Mouse (Mus musculus): ENCODE measurements at regions not wholly inside any gene's neighbourhood (a gene's known extent, or its start where the extent isn't known, plus 50 kb on each side); places are given as distances from the start of the nearest gene placed in this dataset.

DNA sequence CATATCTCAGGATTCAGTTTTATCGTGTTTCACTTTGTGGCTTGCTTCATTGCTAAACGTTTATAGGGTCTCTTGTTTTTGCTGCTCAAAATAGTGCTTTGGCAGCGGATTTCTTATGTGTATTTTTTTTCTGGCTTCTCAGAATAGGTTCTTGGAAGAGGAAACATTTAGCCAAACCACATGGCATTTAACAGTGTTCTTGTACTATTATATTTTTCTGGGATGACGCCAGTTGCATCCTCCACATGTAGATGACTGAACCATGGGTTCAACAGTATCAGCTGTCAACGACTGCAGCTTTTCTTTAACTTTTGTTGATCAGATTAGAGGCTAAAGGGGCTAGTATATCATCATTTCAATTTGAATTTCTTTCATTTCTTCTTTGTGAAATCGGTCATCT lies 472.3 kb upstream of the Btbd3 start:
- Histone ChIP-seq H3K9ac (no peak overlapping the region), H3K9me3 (no peaks in the 10 kb centered on the region), H3K4me1 (no peaks in the 10 kb centered on the region), H3K36me3 (replicated peaks) (no peaks in the 10 kb centered on the region), H3K27me3 (no peaks in the 10 kb centered on the region), H3K4me2 (no peak overlapping the region), H3K4me3 (replicated peaks) (no peak overlapping the region), H3K27ac (no peak overlapping the region)
- whole genome bisulfite sequencing: 88% methylated on average over 6 of the region's 6 CpGs
- ATAC-seq (ENCODE audit: low FRiP score): no peak

DNA sequence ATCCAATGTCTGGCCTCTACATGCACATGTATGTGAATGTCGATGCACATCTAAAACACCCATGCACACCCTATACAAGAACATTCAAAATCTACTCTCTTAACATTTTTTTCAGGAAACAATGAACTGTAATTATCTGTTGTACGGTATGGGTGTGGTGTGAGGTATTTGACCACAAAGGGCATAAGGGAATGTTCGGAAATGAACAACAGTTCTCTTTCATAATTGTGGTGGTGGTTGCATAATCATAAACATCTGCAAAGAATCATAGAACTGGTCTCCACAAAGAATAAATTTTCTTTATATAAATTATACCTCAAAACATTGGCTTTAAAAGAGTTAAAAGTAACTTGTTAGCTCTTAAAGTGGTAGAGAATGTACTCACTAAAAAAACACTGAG lies 478.9 kb upstream of the Btbd3 start:
- Histone ChIP-seq H3K4me3 (replicated peaks) (no peak overlapping the region), H3K4me1 (no peaks in the 10 kb centered on the region), H3K36me3 (replicated peaks) (no peaks in the 10 kb centered on the region), H3K27ac (no peak overlapping the region), H3K9ac (no peak overlapping the region), H3K4me2 (no peak overlapping the region), H3K27me3 (no peaks in the 10 kb centered on the region), H3K9me3 (no peaks in the 10 kb centered on the region)
- whole genome bisulfite sequencing: 86% methylated on average over 3 of the region's 3 CpGs
- ATAC-seq (ENCODE audit: low FRiP score): no peak

DNA sequence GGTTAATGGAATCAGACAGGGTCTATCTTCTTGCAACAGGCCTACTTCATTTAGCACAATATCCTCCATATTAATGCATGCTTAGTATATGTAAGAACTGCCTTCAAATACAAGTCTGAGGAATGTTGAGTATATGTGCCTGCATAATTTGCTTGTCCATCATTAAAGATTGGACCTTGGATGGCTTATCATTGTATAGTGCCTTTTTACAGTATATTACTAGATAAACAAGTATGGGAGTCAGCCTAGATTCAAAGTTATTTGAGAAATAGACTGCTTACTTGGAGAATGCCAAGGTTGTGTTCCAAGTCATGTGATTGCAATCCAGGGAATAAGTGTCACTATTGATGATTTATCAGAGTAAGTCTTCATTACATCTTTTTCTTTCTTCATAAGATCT lies 491.6 kb upstream of the Btbd3 start:
- no peaks in the 10 kb centered on the region for H3K36me3 ChIP-seq (replicated peaks)
- ATAC-seq (ENCODE audit: low FRiP score): no peak

DNA sequence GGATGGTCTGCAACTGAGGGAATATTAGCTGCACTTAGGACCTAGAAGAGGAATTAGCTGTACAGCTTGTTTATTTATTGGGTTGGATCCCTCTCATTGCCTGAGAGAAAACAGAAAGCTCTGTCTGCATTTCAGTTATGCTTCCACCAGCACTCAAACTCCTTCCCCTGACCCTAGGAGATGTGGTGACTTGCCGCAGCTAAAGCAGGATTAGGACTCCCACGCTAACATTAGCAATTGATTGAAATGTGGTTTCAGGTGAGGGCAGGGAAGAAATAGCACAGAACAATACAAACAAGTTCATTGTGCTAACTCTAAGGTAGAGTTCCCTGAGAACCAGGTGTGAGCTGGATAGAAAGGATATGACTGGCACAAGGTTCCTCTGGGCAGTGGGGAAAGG lies 496.9 kb upstream of the Btbd3 start:
- no peaks in the 10 kb centered on the region for H3K36me3 ChIP-seq (replicated peaks)
- H3K4me1 ChIP-seq: peaks cover 16% of the 10 kb centered on the region
- WGBS: 82% methylated on average over 2 of the region's 2 CpGs
- H3K9me3 ChIP-seq: no peaks in the 10 kb centered on the region
- H3K4me3 ChIP-seq (replicated peaks): no peak overlapping the region
- no peak overlapping the region for H3K27ac ChIP-seq
- no peak overlapping the region for H3K9ac ChIP-seq
- no peak for ATAC-seq (ENCODE audit: low FRiP score)
- H3K4me2 ChIP-seq: no peak overlapping the region
- peaks cover 3% of the 10 kb centered on the region; the same call in 1 of the 2 replicates for H3K27me3 ChIP-seq

More for the DNA sequence above, 491.6 kb upstream of the Btbd3 start:
- Histone ChIP-seq H3K4me3 (replicated peaks) (no peak overlapping the region), H3K9me3 (no peaks in the 10 kb centered on the region), H3K9ac (no peak overlapping the region), H3K27me3 (no peaks in the 10 kb centered on the region), H3K27ac (no peak overlapping the region), H3K4me2 (no peak overlapping the region), H3K4me1 (no peaks in the 10 kb centered on the region)

DNA sequence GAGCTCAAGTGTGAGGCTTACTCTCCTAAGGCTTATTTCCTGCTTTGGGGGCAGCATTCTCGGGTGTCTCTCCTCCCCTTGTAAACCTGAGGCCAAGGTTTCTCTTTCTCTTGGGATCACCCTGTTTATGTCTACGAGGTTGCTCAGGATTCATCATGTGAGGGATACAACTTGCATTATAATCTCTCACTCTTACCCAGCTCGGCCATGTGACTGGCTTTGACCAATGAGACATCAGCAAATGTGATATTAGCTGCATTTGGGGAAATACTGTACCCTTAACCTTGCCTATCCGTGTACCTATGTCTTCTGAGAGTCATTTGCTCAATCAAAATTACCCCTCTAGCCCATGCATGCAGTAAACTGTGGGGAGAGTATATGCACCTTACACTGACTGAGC lies 498.0 kb upstream of the Btbd3 start:
- Histone ChIP-seq H3K4me2 (no peak overlapping the region), H3K27ac (no peak overlapping the region), H3K4me3 (replicated peaks) (no peak overlapping the region), H3K27me3 (peaks cover 3% of the 10 kb centered on the region; the same call in 1 of the 2 replicates), H3K36me3 (replicated peaks) (no peaks in the 10 kb centered on the region), H3K9ac (no peak overlapping the region), H3K4me1 (peaks cover 16% of the 10 kb centered on the region), H3K9me3 (no peaks in the 10 kb centered on the region)
- ATAC-seq (ENCODE audit: low FRiP score): no peak
- WGBS: 77% methylated on average over 4 of the region's 4 CpGs

DNA sequence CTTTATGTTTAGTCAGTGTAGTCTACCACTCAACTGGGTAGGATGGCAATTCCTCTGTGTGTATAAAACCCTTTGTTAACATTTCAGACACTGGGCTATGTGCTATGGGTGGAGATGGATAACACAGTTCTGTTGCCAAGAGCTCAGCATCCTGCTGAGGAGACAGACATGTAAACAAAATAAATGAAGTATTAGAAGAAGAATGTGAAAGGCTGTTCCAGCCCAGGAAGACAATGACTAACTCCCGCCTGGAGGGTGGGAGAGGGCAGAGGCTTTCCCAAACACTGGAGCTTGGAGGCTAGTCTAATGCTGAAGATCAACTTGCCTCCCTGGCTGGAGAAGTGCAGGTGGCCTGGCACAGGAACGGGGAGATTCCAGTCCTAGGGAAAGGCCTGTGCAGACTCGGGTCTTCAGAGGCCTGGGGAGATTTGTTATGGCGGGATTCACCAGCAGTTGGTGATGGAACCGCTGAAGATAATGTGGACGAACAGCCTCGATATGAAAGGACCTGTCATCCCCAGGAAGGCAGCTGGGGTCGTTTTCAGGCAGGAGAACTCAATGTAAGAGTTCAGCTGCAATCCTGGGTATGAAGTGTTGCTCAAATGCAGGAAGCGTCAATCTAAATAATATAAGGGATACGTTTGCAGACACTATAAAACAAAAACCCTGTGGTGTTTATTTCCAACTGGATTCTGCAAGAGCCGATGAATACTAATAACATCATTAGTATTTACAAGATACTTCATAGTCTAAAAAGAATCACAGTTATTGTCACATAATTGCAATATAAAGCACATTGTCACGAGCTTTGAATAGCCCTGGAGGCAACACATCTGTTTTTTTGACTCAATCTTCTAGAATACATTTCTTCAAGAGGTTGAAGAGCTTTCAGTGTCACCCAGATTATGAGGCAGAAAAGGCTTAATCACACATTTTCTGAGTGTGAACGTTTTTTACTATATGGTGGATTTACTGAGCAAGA lies 498.8 kb upstream of the Btbd3 start:
- no peak overlapping the region for H3K9ac ChIP-seq
- ATAC-seq (ENCODE audit: low FRiP score): peak; percentile 44; the same call in 1 of the 2 replicates
- no peak overlapping the region for H3K4me2 ChIP-seq
- H3K4me3 ChIP-seq (replicated peaks): no peak overlapping the region
- H3K4me1 ChIP-seq: peaks cover 16% of the 10 kb centered on the region
- peaks cover 3% of the 10 kb centered on the region; the same call in 1 of the 2 replicates for H3K27me3 ChIP-seq
- H3K36me3 ChIP-seq (replicated peaks): no peaks in the 10 kb centered on the region
- H3K27ac ChIP-seq: peak overlapping the region; percentile 25; the same call in 1 of the 2 replicates
- no peaks in the 10 kb centered on the region for H3K9me3 ChIP-seq
- 38% methylated on average over 13 of the region's 13 CpGs for WGBS

DNA sequence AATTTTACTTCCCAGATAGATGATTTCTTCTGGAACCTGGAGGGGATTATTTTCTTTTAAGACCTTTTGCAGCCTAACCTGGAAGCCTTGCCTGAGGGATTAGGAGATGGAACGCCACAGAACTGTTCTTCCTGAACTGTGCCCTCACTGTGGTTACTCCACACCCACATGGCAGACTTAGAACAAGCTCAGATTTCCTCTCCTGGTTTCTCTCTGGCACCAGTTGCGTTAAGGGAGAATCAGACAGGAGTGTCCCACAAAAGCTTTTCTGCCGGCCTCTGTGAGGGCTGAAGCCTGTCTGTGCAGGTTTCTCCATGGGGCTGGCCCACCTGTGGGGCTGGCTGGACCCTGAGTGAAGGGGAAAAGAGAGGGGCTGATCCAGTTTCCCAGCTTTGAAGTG lies 500.1 kb upstream of the Btbd3 start:
- no peak overlapping the region for H3K27ac ChIP-seq
- H3K9ac ChIP-seq: no peak overlapping the region
- no peak overlapping the region for H3K4me2 ChIP-seq
- no peaks in the 10 kb centered on the region for H3K36me3 ChIP-seq (replicated peaks)
- H3K9me3 ChIP-seq: no peaks in the 10 kb centered on the region
- peaks cover 3% of the 10 kb centered on the region; the same call in 1 of the 2 replicates for H3K27me3 ChIP-seq
- H3K4me3 ChIP-seq (replicated peaks): no peak overlapping the region
- 15% methylated on average over 3 of the region's 3 CpGs for WGBS
- peaks cover 16% of the 10 kb centered on the region for H3K4me1 ChIP-seq
- no peak for ATAC-seq (ENCODE audit: low FRiP score)

DNA sequence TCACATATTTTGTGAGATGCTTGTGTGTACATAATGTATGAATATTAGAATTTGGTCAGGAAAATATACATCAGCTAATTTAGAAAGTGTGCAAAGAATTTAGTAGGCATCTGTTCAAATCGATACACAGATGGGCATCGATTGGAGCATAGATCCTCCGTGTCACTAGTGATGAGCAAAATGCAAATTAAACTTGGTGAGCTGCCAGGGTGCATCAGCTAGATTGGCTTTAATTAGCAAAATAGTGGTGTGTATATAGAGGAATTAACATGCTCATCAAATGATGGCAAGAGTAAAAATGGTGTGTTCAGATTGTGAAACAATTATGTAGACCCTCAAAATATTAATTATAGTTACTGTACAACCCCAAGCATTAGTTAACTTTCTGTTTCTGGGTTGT lies 501.9 kb upstream of the Btbd3 start:
- H3K27ac ChIP-seq: no peak overlapping the region
- no peak overlapping the region for H3K4me2 ChIP-seq
- no peaks in the 10 kb centered on the region for H3K9me3 ChIP-seq
- no peaks in the 10 kb centered on the region for H3K36me3 ChIP-seq (replicated peaks)
- H3K4me3 ChIP-seq (replicated peaks): no peak overlapping the region
- peaks cover 3% of the 10 kb centered on the region; the same call in 1 of the 2 replicates for H3K27me3 ChIP-seq
- WGBS: 90% methylated on average over 3 of the region's 3 CpGs
- peaks cover 16% of the 10 kb centered on the region for H3K4me1 ChIP-seq
- no peak overlapping the region for H3K9ac ChIP-seq
- no peak for ATAC-seq (ENCODE audit: low FRiP score)

DNA sequence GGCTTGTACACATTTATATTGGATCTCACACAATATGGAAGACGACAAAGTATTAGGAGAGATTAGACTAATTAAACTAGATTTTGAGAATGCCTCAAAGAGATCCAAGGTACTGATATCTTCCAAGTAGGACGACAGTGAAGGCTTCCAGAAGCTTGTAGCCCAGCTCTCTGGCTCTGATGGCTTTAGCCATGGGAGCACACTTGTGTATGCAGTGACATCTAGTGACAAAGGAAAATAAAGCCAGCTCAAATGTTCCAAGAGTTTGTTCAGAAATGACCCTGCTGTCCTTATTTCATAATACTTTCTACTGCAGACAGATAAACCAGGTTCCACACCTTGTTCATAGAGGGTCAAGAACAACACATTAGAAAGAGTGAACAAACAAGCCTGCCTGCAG lies 524.0 kb upstream of the Btbd3 start:
- no peak overlapping the region for H3K9ac ChIP-seq
- H3K4me3 ChIP-seq (replicated peaks): no peak overlapping the region
- 10% methylated on average over 2 of the region's 2 CpGs for WGBS
- no peak for ATAC-seq (ENCODE audit: low FRiP score)
- no peak overlapping the region for H3K4me2 ChIP-seq
- H3K27ac ChIP-seq: no peak overlapping the region
- H3K9me3 ChIP-seq: no peaks in the 10 kb centered on the region
- H3K27me3 ChIP-seq: 0 out of 2 replicates have a peak, but pooled peaks cover 6% of the 10 kb centered on the region
- H3K36me3 ChIP-seq (replicated peaks): no peaks in the 10 kb centered on the region
- peaks cover 21% of the 10 kb centered on the region for H3K4me1 ChIP-seq

DNA sequence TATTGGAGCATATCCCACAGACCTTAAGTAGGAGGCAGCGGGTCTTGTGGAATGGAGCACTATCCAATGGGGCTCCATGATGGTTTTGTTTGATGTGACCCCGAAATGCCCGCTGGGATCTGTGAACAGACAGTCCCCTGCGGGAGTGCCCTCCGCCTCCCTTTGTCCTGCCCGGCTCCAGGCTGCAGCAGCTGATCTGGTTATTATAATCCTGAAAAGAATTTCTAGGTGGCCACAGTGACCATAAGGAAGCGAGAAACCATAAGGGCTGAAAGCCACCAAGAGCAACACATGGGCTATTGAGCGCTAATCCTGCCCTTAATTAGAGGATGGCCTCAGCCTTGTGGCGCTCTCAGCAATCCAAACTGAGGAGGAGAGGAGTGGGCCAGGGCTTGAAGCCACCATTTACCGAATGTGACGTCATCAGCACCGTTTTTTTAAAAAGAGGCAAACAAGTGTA lies 525.9 kb upstream of the Btbd3 start:
- H3K4me1 ChIP-seq: peaks cover 21% of the 10 kb centered on the region
- no peaks in the 10 kb centered on the region for H3K36me3 ChIP-seq (replicated peaks)
- H3K4me3 ChIP-seq (replicated peaks): no peak overlapping the region
- peak overlapping the region; percentile 24 for H3K4me2 ChIP-seq
- no peaks in the 10 kb centered on the region for H3K9me3 ChIP-seq
- ATAC-seq (ENCODE audit: low FRiP score): peak; percentile 77
- 25% methylated on average over 12 of the region's 12 CpGs for WGBS
- no peak overlapping the region for H3K9ac ChIP-seq
- 0 out of 2 replicates have a peak, but pooled peaks cover 8% of the 10 kb centered on the region for H3K27me3 ChIP-seq
- no peak overlapping the region for H3K27ac ChIP-seq

DNA sequence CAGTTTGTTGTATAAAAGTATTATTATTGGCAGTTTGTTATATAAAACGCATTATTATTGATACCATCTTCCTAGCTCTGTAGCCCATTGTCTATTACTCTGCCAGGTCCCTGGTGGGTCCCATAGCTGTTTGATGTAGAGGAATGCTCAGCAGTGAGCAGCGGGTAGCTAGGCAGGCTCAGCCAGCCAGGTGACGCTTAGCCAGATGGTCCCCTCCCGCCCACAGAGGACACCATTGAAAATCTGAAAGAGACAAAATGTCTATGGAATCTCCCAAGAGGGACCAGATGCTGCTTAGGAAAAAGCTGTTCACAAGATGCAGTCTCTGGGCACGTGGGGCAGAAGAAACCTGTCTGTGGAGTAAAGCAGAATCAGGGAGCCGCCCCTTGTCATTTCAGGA lies 526.5 kb upstream of the Btbd3 start:
- H3K4me1 ChIP-seq: peaks cover 21% of the 10 kb centered on the region
- H3K36me3 ChIP-seq (replicated peaks): no peaks in the 10 kb centered on the region
- peak; percentile 43; the same call in 1 of the 2 replicates for ATAC-seq (ENCODE audit: low FRiP score)
- WGBS: 61% methylated on average over 6 of the region's 6 CpGs
- no peak overlapping the region for H3K27ac ChIP-seq
- H3K27me3 ChIP-seq: 0 out of 2 replicates have a peak, but pooled peaks cover 8% of the 10 kb centered on the region
- no peaks in the 10 kb centered on the region for H3K9me3 ChIP-seq
- peak overlapping the region; percentile 24; the same call in 1 of the 2 replicates for H3K4me2 ChIP-seq
- no peak overlapping the region for H3K4me3 ChIP-seq (replicated peaks)
- no peak overlapping the region for H3K9ac ChIP-seq

DNA sequence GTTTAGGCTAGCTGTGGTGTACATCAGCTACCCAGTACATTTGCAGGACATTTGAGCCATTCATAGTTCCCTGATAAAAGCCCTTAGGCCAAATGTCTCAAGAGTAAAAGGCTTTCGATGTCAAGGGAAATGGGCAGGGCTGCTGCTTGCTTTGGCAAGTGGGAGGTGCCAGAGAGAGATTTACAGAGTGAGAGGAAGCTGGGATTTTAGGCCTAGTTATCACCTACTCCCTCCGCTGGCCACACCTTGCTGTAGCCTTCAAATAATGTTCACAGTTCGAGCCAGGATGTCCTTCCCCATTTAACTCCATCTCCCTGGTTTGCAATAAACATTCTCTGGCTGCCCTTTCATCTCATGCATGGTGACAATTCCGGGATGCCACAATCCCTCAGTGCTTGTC lies 527.2 kb upstream of the Btbd3 start:
- Histone ChIP-seq H3K27ac (no peak overlapping the region), H3K4me3 (replicated peaks) (no peak overlapping the region), H3K36me3 (replicated peaks) (no peaks in the 10 kb centered on the region), H3K9me3 (no peaks in the 10 kb centered on the region), H3K4me2 (no peak overlapping the region), H3K9ac (no peak overlapping the region), H3K27me3 (0 out of 2 replicates have a peak, but pooled peaks cover 8% of the 10 kb centered on the region), H3K4me1 (peaks cover 21% of the 10 kb centered on the region)
- ATAC-seq (ENCODE audit: low FRiP score): no peak
- 57% methylated on average over 4 of the region's 4 CpGs for WGBS

Data from forebrain, embryonic 12.5 days (tissue).